Mouse (Mus musculus) liver, embryonic 16.5 days (tissue): ENCODE data around the gene Zdhhc12. TPM values are rescaled to one million over a fixed set of nuclear protein-coding genes. Genes with fewer than 3 reads are reported as not detected.

Source experiments
- ATAC-seq: fragments of 200-750 bp; cut with Nextera tagmentation; 2 replicates; pipeline ENCODE4 v1.8.0; 2017; ENCODE audit warnings: low read depth, mild to moderate bottlenecking, moderate number of reproducible peaks, moderate library complexity
- H3K27ac ChIP-seq: fragments of 300-500 bp; sonication (generic); 2 replicates; pipeline ENCODE4 v1.5.1; 2014; ENCODE audit warnings: mild to moderate bottlenecking, low read length
- H3K27me3 ChIP-seq: fragments of 300-500 bp; sonication (generic); 2 replicates; pipeline ENCODE4 v1.6.1; 2014; ENCODE audit warnings: low read depth, low read length, mixed read lengths; ENCODE audit not compliant: control insufficient read depth, insufficient read depth
- H3K36me3 ChIP-seq: fragments of 300-500 bp; sonication (generic); 2 replicates; pipeline ENCODE4 v1.6.1; 2014; ENCODE audit warnings: mild to moderate bottlenecking; ENCODE audit not compliant: control insufficient read depth, insufficient read depth
- H3K4me1 ChIP-seq: fragments of 300-500 bp; sonication (generic); 2 replicates; pipeline ENCODE4 v1.6.1; 2014; ENCODE audit warnings: low read depth, low read length, mixed read lengths; ENCODE audit not compliant: control insufficient read depth
- H3K4me2 ChIP-seq: fragments of 300-500 bp; sonication (generic); 2 replicates; pipeline ENCODE4 v1.6.1; 2014; ENCODE audit warnings: low read depth, low read length, mixed read lengths
- H3K4me3 ChIP-seq: fragments of 300-500 bp; sonication (generic); 2 replicates; pipeline ENCODE4 v1.5.1; 2014; ENCODE audit warnings: low read depth, mild to moderate bottlenecking, low read length
- H3K9ac ChIP-seq: fragments of 300-500 bp; sonication (generic); 2 replicates; pipeline ENCODE4 v1.6.1; 2014; ENCODE audit warnings: low read depth, low read length
- H3K9me3 ChIP-seq: fragments of 300-500 bp; sonication (generic); replicated peaks from 2 replicates; pipeline ENCODE4 v1.6.1; 2016; ENCODE audit warnings: low read length; ENCODE audit not compliant: control insufficient read depth
- WGBS: fragments of 180-500 bp; shearing (Covaris S2); extraction: QIAGEN DNeasy Blood & Tissue Kit; methylation state at CpG from one replicate; pipeline ENCODE4 v1.1.7; 2014; ENCODE audit not compliant: insufficient replicate concordance; 5-methylcytosine and 5-hydroxymethylcytosine counted together
- polyA plus RNA-seq: library from polyadenylated mRNA; unstranded; fragments of >200 nt; fragmentation: Nextera tagmentation; extraction: Ambion mirVana; gene quantifications from 2 replicates; pipeline ENCODE4 v1.2.1, GENCODE M21; 2015

Zdhhc12 gene
- polyA plus RNA-seq, 1 experiment from 2014 or later = 18.7 TPM

- ATAC-seq = no peak
- H3K36me3 ChIP-seq = no peaks in the 10 kb centered on the region
- H3K9me3 ChIP-seq = no peaks in the 10 kb centered on the region
- H3K4me1 ChIP-seq = peaks cover 20% of the 10 kb centered on the region
- no peaks in the 10 kb centered on the region for H3K27me3 ChIP-seq
- H3K9ac ChIP-seq = no peak overlapping the region
- H3K4me2 ChIP-seq = no peak overlapping the region
- no peak overlapping the region for H3K4me3 ChIP-seq
- 73% methylated on average over 4 of the region's 4 CpGs for WGBS
- no peak overlapping the region for H3K27ac ChIP-seq
Measured at GRCm38 (mm10) chr2:30130156-30130555, 36.7 kb upstream of the Zdhhc12 start.

DNA sequence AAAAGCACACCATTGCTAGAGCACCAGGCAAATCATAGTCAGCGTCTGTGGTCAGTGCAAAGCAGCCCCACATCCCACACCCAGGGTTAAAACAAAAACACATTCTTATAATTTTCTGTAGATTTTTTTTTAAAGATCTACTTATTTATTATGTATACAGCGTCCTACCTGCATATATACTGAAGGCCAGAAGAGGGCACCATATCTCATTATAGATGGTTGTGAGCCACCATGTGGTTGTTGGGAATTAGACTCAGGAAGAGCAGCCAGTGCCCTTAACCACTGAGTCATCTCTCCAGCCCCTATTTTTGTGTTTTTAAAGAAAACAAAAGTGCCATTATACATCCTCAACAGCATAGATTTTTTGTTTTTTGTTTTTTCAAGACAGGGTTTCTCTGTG, 35.3 kb upstream of the Zdhhc12 start:
- no peak for ATAC-seq
- H3K27ac ChIP-seq = no peak overlapping the region
- H3K4me3 ChIP-seq = no peak overlapping the region
- WGBS = 26% methylated on average over 2 of the region's 2 CpGs
- H3K36me3 ChIP-seq = no peaks in the 10 kb centered on the region
- H3K4me2 ChIP-seq = no peak overlapping the region
- H3K4me1 ChIP-seq = peaks cover 15% of the 10 kb centered on the region
- no peaks in the 10 kb centered on the region for H3K9me3 ChIP-seq
- H3K9ac ChIP-seq = no peak overlapping the region
- H3K27me3 ChIP-seq = no peaks in the 10 kb centered on the region

DNA sequence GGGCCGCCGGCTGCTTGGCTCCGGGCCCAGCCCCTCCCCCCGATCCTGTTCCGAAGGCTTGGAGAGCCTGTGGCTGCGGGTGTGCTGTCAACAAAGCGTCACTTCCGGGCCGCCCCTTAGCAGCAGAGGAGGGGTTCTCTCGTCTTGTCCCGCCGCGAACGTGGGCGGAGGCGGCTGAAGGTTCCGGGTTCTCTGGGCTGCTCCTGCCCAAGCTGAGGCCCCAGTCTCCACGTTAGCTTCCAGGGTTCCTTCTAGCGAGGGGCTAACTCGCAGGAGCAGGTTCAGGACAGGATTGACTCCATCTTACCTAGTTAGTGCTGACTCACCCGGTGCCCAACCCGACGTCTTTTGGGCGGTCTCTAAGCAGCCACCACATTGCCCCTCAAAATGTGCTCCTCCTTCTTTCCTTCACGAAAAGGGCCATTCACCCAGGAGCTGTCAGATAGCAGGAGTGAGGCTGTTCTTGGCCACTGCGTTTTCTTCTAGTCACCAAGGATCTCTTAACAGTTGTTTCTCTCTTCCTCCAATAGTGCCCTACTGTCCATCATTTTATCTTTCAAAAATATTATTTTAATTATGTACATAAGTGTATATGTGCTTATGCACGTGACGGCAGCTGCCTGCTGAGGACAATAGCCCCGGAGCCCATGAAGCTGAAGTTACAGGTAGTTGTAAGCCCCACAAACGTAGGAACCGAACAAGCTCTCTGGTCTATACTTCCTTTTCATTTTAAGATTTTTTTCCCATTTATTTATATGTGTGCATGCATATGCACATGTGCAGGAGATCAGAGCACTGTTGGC, 31.2 kb upstream of the Zdhhc12 start, which contains the start of gene Zer1:
Zer1 (minus strand) TSS at position 114 of the 803 bp plus-strand sequence.
- Histone ChIP-seq H3K27me3 (no peaks in the 10 kb centered on the region), H3K9me3 (no peaks in the 10 kb centered on the region), H3K4me2 (peak within 1 kb of the TSS; percentile 86), H3K27ac (peak within 1 kb of the TSS; percentile 82), H3K36me3 (no peaks in the 10 kb centered on the region), H3K4me1 (peaks cover 12% of the 10 kb centered on the region), H3K9ac (peak within 1 kb of the TSS; percentile 91), H3K4me3 (peak within 1 kb of the TSS; percentile 80)
- peak; percentile 97 for ATAC-seq
- WGBS = 12% methylated on average over 31 of the region's 31 CpGs

DNA sequence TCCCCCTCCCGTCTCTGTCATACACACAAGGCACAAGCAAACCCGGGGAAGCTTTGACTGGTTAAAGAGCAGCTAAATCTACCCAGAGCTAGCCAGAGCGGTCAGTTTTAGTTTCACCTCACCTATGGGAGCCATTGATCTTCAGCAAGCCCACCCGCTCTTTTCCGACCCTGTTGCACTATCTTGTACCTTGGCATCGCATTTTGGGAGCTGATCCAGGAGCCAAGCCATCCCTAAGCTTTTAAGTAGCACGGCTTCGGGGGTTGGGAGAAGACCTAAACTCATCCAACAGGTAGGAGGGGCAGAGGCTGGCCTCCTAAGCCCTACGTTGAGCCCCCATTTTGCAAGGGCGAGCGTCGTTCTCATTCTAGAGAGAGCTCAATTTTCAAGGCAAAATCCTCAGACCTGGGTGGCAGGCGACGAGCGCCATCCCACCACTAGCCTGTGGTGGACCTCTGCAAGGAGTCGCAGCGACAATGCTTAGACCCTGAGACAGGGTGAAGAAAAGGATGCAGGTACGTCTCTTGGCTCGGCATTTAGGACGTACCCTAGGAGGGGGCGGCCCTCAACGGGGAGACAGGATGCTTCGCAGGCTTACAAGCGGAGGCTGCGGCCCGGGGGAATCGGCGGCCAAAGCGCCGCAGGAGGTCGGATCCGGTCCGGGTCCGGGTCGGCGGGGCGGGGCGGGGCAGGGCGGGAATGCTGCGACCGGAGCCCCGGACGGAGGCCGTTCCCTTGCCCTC, 30.5 kb upstream of the Zdhhc12 start:
- no peaks in the 10 kb centered on the region for H3K9me3 ChIP-seq
- peak overlapping the region; percentile 86 for H3K4me2 ChIP-seq
- peaks cover 12% of the 10 kb centered on the region for H3K4me1 ChIP-seq
- H3K36me3 ChIP-seq = no peaks in the 10 kb centered on the region
- H3K4me3 ChIP-seq = peak overlapping the region; percentile 80
- no peaks in the 10 kb centered on the region for H3K27me3 ChIP-seq
- H3K9ac ChIP-seq = peak overlapping the region; percentile 91
- 2% methylated on average over 44 of the region's 44 CpGs for WGBS
- no peak; the same call in 1 of the 2 replicates for ATAC-seq
- H3K27ac ChIP-seq = peak overlapping the region; percentile 82

DNA sequence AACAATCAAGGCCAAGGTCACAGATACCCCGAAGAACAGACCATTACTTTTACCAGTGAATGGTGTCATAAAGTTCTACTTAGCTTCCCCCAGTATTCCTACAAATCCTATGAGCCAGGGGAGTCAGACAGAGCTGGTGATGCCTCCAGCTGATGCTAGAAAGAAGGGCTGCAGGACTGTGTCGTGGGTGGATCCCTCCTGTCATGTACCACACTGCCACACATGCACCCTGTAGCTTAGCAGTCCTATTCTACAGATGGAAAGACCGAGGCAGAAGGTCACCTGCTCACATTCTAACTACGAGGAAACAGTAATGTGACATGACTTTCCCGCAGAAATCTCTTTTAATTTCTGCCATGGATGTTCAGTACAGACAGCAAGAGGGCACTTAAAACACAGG, 29.3 kb upstream of the Zdhhc12 start:
- H3K27me3 ChIP-seq = no peaks in the 10 kb centered on the region
- 71% methylated on average over 5 of the region's 5 CpGs for WGBS
- ATAC-seq = no peak
- no peaks in the 10 kb centered on the region for H3K36me3 ChIP-seq
- no peak overlapping the region for H3K27ac ChIP-seq
- peaks cover 12% of the 10 kb centered on the region for H3K4me1 ChIP-seq
- no peak overlapping the region for H3K4me2 ChIP-seq
- no peaks in the 10 kb centered on the region for H3K9me3 ChIP-seq
- H3K9ac ChIP-seq = no peak overlapping the region
- no peak overlapping the region for H3K4me3 ChIP-seq

DNA sequence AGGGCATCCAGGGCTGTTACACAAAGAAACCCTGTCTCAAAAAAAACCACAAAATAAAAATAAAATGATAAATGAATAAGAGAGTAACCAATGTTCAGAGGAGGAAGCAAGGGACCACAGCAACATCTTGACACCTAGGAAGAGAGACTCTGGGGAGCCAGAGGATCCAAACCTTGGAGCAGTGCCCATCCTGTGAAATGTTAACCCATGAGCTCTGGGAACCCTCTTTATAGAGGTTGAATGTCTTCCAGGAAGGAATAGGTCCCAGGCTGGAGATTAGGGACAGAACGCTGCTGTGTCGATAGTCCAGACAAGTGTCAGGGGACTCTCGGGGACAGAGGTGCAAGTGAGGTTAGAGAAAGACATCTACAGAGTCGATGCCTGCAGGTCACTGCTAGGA, 26.8 kb upstream of the Zdhhc12 start:
- Histone ChIP-seq H3K9ac (no peak overlapping the region), H3K27me3 (no peaks in the 10 kb centered on the region), H3K9me3 (no peaks in the 10 kb centered on the region), H3K27ac (no peak overlapping the region), H3K4me2 (no peak overlapping the region), H3K4me1 (peaks cover 12% of the 10 kb centered on the region), H3K4me3 (no peak overlapping the region), H3K36me3 (no peaks in the 10 kb centered on the region)
- no peak for ATAC-seq
- WGBS = 81% methylated on average over 4 of the region's 4 CpGs

GRCm38 (mm10) chr2:30119641-30120051, 26.2 kb upstream of the Zdhhc12 start:
- Histone ChIP-seq H3K9me3 (no peaks in the 10 kb centered on the region), H3K27me3 (no peaks in the 10 kb centered on the region), H3K27ac (no peak overlapping the region), H3K9ac (no peak overlapping the region), H3K36me3 (no peaks in the 10 kb centered on the region), H3K4me3 (no peak overlapping the region), H3K4me1 (peaks cover 6% of the 10 kb centered on the region), H3K4me2 (no peak overlapping the region)
- 76% methylated on average over 6 of the region's 6 CpGs for WGBS
- ATAC-seq = no peak

GRCm38 (mm10) chr2:30112564-30112963, 19.1 kb upstream of the Zdhhc12 start:
- Histone ChIP-seq H3K9ac (no peak overlapping the region), H3K4me3 (no peak overlapping the region), H3K4me1 (peaks cover 14% of the 10 kb centered on the region), H3K9me3 (no peaks in the 10 kb centered on the region), H3K27ac (no peak overlapping the region), H3K36me3 (peaks cover 9% of the 10 kb centered on the region), H3K4me2 (no peak overlapping the region), H3K27me3 (no peaks in the 10 kb centered on the region)
- 27% methylated on average over 5 of the region's 5 CpGs for WGBS
- no peak for ATAC-seq

DNA sequence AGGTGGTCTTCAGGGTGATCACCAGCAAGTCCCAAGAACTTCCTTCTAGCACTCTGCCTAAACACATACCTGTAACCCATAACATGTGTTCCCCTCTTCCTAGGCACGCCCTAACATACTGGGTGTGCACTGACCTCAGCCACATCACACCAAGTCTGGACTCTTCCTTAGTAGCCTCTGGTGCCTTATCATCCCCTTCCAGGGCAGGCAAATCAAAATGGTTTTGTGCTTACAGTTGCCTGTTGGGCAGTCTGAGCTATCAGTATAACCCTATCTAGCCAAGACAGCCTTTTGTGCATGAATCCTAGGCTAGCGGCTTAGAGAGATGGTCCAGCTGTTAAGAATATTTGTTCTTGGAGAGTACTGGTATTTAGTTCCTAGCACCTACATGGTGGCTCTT, 18.1 kb upstream of the Zdhhc12 start:
- Histone ChIP-seq H3K9me3 (no peaks in the 10 kb centered on the region), H3K27ac (no peak overlapping the region), H3K4me2 (no peak overlapping the region), H3K9ac (no peak overlapping the region), H3K4me1 (peaks cover 14% of the 10 kb centered on the region), H3K36me3 (peaks cover 9% of the 10 kb centered on the region), H3K27me3 (no peaks in the 10 kb centered on the region), H3K4me3 (no peak overlapping the region)
- ATAC-seq = peak; percentile 78
- WGBS = 46% methylated on average over 2 of the region's 2 CpGs
